Mouse (Mus musculus): Measurements from ENCODE around the gene Atp5g2.
A peak's percentile ranks its signal among the peaks of the same experiment; 100 is the strongest.

Gene Atp5g2

GRCm38 (mm10) chr15:102672215-102673071 is at the start of gene Atp5g2:
Gene Atp5g2 (minus strand): TSS chr15:102672352.
- DNase-seq (ENCODE audit: low spot score in 2 of 2) = peak in 1 of 2 experiments; percentile 39

DNA sequence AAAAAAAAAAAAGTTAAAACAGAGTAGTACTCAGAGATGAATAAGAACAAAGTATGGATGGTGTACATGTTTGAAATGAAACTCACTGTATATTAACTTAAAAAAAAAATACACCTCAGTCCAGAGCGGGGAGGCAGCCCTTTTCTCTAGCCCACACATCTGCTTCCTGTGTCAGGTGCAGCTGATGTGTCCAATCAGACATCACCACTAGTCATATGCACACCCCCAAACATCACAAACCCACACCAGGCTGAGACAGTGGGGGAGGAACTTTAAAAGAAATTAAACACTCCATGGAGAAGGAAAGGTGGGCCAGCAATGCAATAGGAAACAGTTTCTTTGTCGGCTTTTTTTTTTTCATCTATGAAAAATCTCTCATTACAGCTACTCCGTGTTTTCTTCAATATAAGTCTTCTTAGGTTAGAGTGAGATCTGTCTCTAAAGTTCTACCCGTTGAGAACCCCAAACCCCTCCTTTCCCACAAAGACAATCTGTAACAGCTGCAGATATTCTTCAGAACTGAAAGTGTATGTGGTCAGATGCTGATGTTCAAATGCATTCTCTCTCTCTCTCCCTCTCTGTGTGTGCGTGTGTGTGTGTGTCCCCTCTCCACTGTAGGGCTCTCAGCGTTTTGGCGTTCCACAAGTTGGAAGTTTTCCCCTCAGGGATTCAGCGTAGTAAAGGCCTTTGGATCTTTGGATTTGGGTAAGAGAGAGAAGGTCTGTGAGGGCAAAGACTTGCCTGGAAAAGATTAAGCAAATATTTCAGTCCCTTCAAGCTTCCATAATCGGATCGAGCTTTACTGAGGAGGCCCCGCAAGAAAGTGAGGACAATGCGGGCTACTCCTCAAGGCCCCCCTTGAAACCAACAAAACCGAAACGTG is 49.1 kb upstream of the Atp5g2 start:
- no peak for DNase-seq (ENCODE audit: low spot score in 2 of 2)

GRCm38 (mm10) chr15:102716132-102716531 is 44.0 kb upstream of the Atp5g2 start:
- no peak for DNase-seq (ENCODE audit: low spot score in 2 of 2)

DNA sequence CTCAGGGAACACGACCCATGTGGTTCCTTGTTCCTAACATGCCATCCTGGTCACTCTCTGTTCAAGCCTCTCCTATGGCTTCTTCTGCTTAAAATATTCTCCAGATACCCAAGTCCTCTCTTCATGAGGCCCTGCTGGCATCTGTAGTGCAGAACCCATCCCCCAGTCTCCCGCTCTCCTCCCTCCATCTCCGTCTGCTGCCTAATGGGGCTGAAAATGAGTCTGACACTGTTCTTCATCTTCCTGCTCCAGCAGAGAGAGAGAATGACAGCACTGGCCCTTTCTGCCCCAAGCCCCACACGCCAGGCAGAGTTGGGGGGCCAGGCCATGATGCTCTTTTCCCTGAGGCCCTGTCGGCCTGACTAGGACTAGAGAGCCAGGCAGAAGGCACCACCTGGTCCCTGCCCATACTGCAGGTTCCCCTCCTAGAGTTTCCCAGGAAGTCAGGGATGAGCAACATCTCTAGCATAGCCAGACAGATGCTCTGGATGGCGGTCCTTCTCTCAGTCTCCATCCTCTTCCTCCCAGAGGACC is 35.7 kb upstream of the Atp5g2 start:
- DNase-seq (ENCODE audit: low spot score in 2 of 2) = no peak

DNA sequence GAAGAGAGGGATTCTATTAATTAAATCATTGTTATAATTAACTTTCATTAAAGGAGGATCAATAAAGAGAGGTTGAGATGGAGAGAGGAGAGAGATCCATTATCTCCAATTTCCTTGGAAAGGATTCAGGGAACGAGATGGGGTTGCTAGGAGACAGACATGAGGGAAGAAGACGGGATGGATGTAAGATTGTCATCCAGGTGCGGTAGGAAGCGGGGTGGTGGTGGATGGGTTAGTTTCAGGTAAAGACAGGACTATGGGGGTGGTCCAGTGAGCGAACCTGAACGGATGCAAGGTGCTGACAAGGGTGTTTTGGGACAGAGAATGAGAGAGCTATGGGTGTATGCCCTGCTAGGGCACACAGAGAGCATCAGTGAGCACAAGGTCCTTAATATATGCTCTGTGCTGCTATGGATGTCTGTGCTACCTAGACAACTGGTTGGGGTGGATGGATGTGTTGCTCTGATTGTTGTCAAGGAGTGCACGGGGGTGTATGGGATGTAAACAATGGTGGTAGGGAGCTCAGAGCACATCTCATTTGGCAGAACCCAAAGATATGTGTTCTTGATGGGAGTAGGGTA is 33.9 kb upstream of the Atp5g2 start:
- no peak for DNase-seq (ENCODE audit: low spot score in 2 of 2)

- peak in 1 of 2 experiments; percentile 38 for DNase-seq (ENCODE audit: low spot score in 2 of 2)
These were observed 33.2 kb upstream of the Atp5g2 start for GRCm38 (mm10) chr15:102705226-102705894.

GRCm38 (mm10) chr15:102704806-102705205 is 32.7 kb upstream of the Atp5g2 start:
- no peak for DNase-seq (ENCODE audit: low spot score in 2 of 2)

DNA sequence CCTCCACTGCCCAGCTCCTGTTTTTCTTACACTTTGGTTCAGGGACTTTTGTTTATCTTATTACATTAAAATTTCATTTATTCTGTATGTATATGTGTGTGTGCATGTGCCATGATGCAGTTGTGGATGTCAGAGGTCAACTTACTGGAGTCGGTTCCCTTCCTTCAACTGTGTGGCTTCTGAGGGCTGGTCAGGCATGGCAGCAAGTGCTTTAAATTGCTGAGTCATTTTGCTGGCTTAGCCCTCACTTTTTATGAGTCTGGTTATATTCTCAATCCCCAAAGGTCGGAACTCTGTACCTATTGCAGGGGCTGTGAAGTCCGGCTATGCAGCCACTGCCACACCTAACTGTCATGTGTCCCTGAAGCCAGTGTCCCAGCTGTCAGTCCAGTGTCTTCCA is 30.8 kb upstream of the Atp5g2 start:
- DNase-seq (ENCODE audit: low spot score in 2 of 2) = no peak

GRCm38 (mm10) chr15:102698193-102698592 is 26.0 kb upstream of the Atp5g2 start:
- peak in 1 of 2 experiments; percentile 86 for DNase-seq (ENCODE audit: low spot score in 2 of 2)

DNA sequence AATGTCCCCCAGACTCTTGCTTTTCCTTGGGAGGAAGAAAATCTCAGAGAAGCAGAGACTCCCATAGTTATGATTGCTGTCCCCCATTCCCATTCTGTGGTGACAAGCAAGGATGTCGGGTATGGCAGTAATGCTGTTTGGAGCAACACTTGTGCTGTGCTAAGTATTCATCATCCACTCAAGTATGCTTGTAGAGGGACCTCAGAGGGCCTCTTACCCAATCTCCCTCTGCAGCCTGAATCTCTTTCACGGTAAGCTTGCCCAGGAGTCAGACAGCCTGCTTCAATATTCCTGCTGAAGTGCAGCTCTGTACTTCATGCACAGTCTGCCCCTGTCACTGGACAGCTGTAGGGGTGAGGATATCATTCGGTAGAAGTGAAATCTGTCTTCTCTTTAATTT is 24.7 kb upstream of the Atp5g2 start:
- DNase-seq (ENCODE audit: low spot score in 2 of 2) = no peak

- peak; percentile 80 to 85 for DNase-seq (ENCODE audit: low spot score in 2 of 2)
These were observed 21.4 kb upstream of the Atp5g2 start for GRCm38 (mm10) chr15:102693600-102693999.

DNA sequence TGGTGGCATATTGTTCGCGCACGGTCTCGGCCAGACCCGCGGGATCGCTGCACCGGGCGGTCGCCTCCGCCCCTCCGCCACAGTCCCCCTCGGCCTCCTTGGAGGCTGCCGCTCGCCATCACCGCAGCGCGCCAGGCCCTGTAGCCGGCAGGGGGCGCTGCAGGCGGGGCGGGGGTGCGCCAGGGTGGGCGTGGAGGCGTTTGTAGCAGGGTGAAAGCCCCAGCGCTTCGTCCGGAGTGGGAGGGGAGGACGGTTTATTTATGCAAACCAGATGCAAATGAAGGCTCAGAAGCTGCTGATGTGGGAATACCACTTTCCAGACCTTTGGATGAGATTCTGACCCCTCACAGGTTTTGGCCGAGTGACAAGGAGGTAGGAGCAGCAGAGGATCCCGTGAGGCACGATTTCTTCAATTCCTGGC is 20.8 kb upstream of the Atp5g2 start:
- peak in 1 of 2 experiments; percentile 63 for DNase-seq (ENCODE audit: low spot score in 2 of 2)

GRCm38 (mm10) chr15:102692321-102692804 is 20.2 kb upstream of the Atp5g2 start:
- no peak for DNase-seq (ENCODE audit: low spot score in 2 of 2)

DNA sequence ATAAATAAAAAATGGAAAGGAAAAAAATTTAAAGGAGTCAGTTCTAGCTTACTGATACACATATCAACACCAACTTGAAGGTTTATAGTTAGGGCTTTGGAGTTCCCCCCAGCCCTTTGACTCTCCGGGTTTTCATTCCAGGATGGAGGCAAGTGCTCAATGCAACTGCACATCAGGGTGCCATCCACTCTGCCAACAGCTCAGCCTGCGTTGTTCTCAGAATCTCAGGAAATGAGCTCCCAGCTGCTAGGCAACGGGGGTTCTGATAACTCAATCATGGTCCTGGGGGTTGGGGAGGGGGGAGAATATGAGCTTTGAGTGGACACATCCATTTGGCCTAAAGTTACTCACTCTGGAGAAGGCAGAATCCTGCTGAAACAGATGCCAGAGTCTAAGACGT is 13.6 kb upstream of the Atp5g2 start:
- no peak for DNase-seq (ENCODE audit: low spot score in 2 of 2)

DNA sequence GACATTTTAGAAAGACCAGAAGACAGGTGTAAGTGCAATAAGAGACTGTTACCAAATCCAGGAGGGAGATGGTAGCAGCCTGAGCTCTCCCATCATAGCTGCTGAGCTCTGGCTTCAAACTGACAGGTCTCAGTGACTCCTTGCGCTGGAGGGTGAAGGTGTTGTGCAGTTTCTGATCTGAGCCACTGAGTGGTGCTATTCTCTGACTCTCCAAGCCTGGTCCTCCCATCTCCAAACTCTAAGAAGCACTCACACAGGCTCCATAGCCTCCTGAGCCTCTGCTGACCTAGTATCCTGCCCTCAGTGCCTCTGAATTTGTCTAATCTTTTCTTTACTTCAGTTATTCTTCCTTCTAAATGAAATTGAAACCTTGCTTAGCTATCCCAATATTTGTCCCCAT is 11.5 kb upstream of the Atp5g2 start:
- no peak for DNase-seq (ENCODE audit: low spot score in 2 of 2)

GRCm38 (mm10) chr15:102676345-102676744 is 4.2 kb upstream of the Atp5g2 start:
- no peak for DNase-seq (ENCODE audit: low spot score in 2 of 2)

- peak; percentile 61 to 71 for DNase-seq (ENCODE audit: low spot score in 2 of 2)
These were observed 1.4 kb upstream of the Atp5g2 start for GRCm38 (mm10) chr15:102673548-102673947.

GRCm38 (mm10) chr15:102671721-102672214 is 384 bp downstream of the Atp5g2 start:
- DNase-seq (ENCODE audit: low spot score in 2 of 2) = peak in 1 of 2 experiments; percentile 70

- peak; percentile 96 to 98 for DNase-seq (ENCODE audit: low spot score in 2 of 2)
These were observed 1.2 kb downstream of the Atp5g2 start for GRCm38 (mm10) chr15:102670767-102671575.

GRCm38 (mm10) chr15:102670281-102670680 is 1.9 kb downstream of the Atp5g2 start:
- no peak for DNase-seq (ENCODE audit: low spot score in 2 of 2)

All from left cerebral cortex, adult 9 months (tissue).